ENCODE assay signal across 27 mouse cellular contexts in the genomic region with DNA sequence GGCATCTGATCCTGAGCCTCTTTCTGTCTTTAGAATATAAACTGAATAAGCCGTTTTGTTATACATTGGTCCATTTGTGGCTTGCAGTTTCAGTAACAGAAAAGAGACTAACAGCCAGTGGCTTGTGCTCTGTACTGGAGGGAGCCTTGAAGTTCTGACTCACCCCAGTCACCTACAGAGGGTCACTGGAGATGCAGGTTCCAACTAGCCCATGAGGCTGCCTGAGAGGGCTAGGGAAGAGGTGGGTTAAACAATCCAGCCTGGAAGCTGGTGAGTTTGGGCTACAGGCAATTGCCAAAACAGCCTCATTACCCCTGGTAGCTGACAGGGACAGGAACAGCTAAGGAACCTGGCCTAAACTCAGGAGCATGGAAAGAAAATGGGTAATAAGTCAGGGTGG. TPM values are rescaled to one million over a fixed set of nuclear protein-coding genes. Genes with fewer than 3 reads are reported as not detected.
A peak's percentile ranks its signal among the peaks of the same experiment; 100 is the strongest.
DNase-seq lines count a peak whose midpoint lies in the region; ATAC-seq and TF ChIP-seq lines count a peak whose summit lies in the region.
"Had no signal": no experiment of that assay in that cellular context is flagged by ENCODE, and none has a peak within 500 bp of the region (broad histone marks: within the 10 kb centered on the region; RNA-seq: fewer than 3 reads in every experiment).

No protein-coding gene starts in this region.

- no peak for TF ChIP-seq RAD21 in CH12.LX (IDR thresholded peaks at IDR 0.05; ENCODE audit: low read depth, low read length)

- no peaks in the 10 kb centered on the region for H3K9me3 ChIP-seq in neural tube, embryonic 11.5 days (ENCODE audit: control insufficient read depth, low read length)
- H3K9me3 ChIP-seq in CH12.LX (replicated peaks; ENCODE audit: low read length): no peaks in the 10 kb centered on the region
- H3K9me3 ChIP-seq in embryonic facial prominence, embryonic 10.5 days: no peaks in the 10 kb centered on the region
- H3K9me3 ChIP-seq in kidney, embryonic 16.5 days (ENCODE audit: low read length): no peaks in the 10 kb centered on the region
- H3K9me3 ChIP-seq: embryonic facial prominence, embryonic 13.5 days; embryonic facial prominence, embryonic 15.5 days; forebrain, embryonic 10.5 days; forebrain, embryonic 12.5 days had no signal

- H3ac ChIP-seq in myocyte (ENCODE audit: control insufficient read depth, insufficient read length): no peak overlapping the region

- peak; percentile 3 for DNase-seq in neural tube, embryonic 11.5 days (ENCODE audit: low spot score)
- DNase-seq in neural tube, embryonic 10.5 days (ENCODE audit: extremely low spot score, low spot score): no peak
- no peak for DNase-seq in CH12.LX (ENCODE audit: extremely low read depth)
- no peak for DNase-seq in embryonic facial prominence, embryonic 10.5 days (ENCODE audit: low spot score)
- DNase-seq in thymus, postnatal 14 days: no peak
- DNase-seq in left cerebral cortex, postnatal 4 days: no peak
- DNase-seq: adrenal gland, adult 8-10 months; adrenal gland, postnatal 14 days; adrenal gland, postnatal 36 days; B cell, adult 2 months; cerebellum, adult 11-12 months; cerebellum, adult 2 months; cerebellum, adult 9-10 months; cerebellum, postnatal 10 days; cerebellum, postnatal 25 days had no signal

- no peak for TF ChIP-seq EP300 in CH12.LX (IDR thresholded peaks at IDR 0.05; ENCODE audit: low read length)

- no peaks in the 10 kb centered on the region for H3K36me3 ChIP-seq in neural tube, embryonic 11.5 days (ENCODE audit: control insufficient read depth, insufficient read depth, low read length)
- H3K36me3 ChIP-seq in CH12.LX (replicated peaks in 1 of 2; ENCODE audit: control insufficient read depth in 1 of 2, insufficient read depth in 1 of 2, low read length in 1 of 2) (no peaks in the 10 kb centered on the region), myocyte (ENCODE audit: control insufficient read depth, insufficient read depth) (no peaks in the 10 kb centered on the region)
- H3K36me3 ChIP-seq in embryonic facial prominence, embryonic 10.5 days (replicated peaks): no peaks in the 10 kb centered on the region
- no peaks in the 10 kb centered on the region for H3K36me3 ChIP-seq in kidney, embryonic 16.5 days (ENCODE audit: insufficient read depth, low read length)
- H3K36me3 ChIP-seq: embryonic facial prominence, embryonic 13.5 days; embryonic facial prominence, embryonic 15.5 days; forebrain, embryonic 10.5 days; forebrain, embryonic 12.5 days had no signal

- H3K9ac ChIP-seq in neural tube, embryonic 11.5 days (ENCODE audit: low read length): no peak overlapping the region
- H3K9ac ChIP-seq in CH12.LX (ENCODE audit: insufficient read depth, low read depth): no peak overlapping the region
- no peak overlapping the region for H3K9ac ChIP-seq in kidney, embryonic 16.5 days (replicated peaks; ENCODE audit: low read length)
- H3K9ac ChIP-seq: embryonic facial prominence, embryonic 13.5 days; embryonic facial prominence, embryonic 15.5 days; forebrain, embryonic 12.5 days had no signal

- no peaks in the 10 kb centered on the region for H3K27me3 ChIP-seq in neural tube, embryonic 11.5 days (ENCODE audit: control insufficient read depth, insufficient read depth, low read length)
- H3K27me3 ChIP-seq in CH12.LX (replicated peaks) (peaks cover 73% of the 10 kb centered on the region), myocyte (ENCODE audit: control insufficient read depth, insufficient read depth, insufficient read length) (no peaks in the 10 kb centered on the region)
- peaks cover 6% of the 10 kb centered on the region; the same call in 1 of the 2 replicates for H3K27me3 ChIP-seq in embryonic facial prominence, embryonic 10.5 days (replicated peaks; ENCODE audit: low read depth, poor library complexity, severe bottlenecking)
- no peaks in the 10 kb centered on the region for H3K27me3 ChIP-seq in kidney, embryonic 16.5 days (ENCODE audit: insufficient read depth, low read length)
- H3K27me3 ChIP-seq: embryonic facial prominence, embryonic 13.5 days; embryonic facial prominence, embryonic 15.5 days had no signal

- no peak overlapping the region for H3K27ac ChIP-seq in neural tube, embryonic 11.5 days (ENCODE audit: low read depth, low read length)
- no peak overlapping the region for H3K27ac ChIP-seq in CH12.LX (ENCODE audit: insufficient read depth, low read depth)
- 0 out of 2 replicates have a peak overlapping the region, but pooled peaks have one; percentile 32 for H3K27ac ChIP-seq in embryonic facial prominence, embryonic 10.5 days (replicated peaks)
- no peak overlapping the region for H3K27ac ChIP-seq in kidney, embryonic 16.5 days (ENCODE audit: low read length)
- H3K27ac ChIP-seq: embryonic facial prominence, embryonic 13.5 days; embryonic facial prominence, embryonic 15.5 days; forebrain, embryonic 10.5 days; forebrain, embryonic 12.5 days had no signal

- no peaks in the 10 kb centered on the region for H3K4me1 ChIP-seq in neural tube, embryonic 11.5 days (ENCODE audit: control insufficient read depth, insufficient read depth, low read length)
- H3K4me1 ChIP-seq in CH12.LX (ENCODE audit: control insufficient read depth in 1 of 2, insufficient read depth in 2 of 2): peaks cover 35 to 50% of the 10 kb centered on the region in 2 experiments
- H3K4me1 ChIP-seq in embryonic facial prominence, embryonic 10.5 days: peaks cover 12% of the 10 kb centered on the region
- no peaks in the 10 kb centered on the region for H3K4me1 ChIP-seq in kidney, embryonic 16.5 days (ENCODE audit: insufficient read depth, low read length)

- dilution Hi-C loops in CH12.LX (cut with MboI; ENCODE audit: extremely low pct_ligation_motif_present, extremely low pct_unique_long_range_greater_than_20kb, low sequenced_read_pairs): no loop called here

- 85% methylated on average over 1 of the region's 1 CpGs for WGBS in neural tube, embryonic 11.5 days
- 79% methylated on average over 1 of the region's 1 CpGs for WGBS in embryonic facial prominence, embryonic 10.5 days
- 90% methylated on average over 1 of the region's 1 CpGs for WGBS in kidney, embryonic 16.5 days

- in situ Hi-C loops in CH12.LX (cut with MboI; ENCODE audit: low pct_ligation_motif_present, low pct_unique_long_range_greater_than_20kb, low sequenced_read_pairs): no loop called here

- TF ChIP-seq POLR2A in CH12.LX (IDR thresholded peaks at IDR 0.05; ENCODE audit: low read depth, low read length): no peak
- no peak for TF ChIP-seq POLR2A in myocyte (IDR thresholded peaks at IDR 0.05; ENCODE audit: insufficient read length, low read depth)

- H3K4me2 ChIP-seq in neural tube, embryonic 11.5 days (ENCODE audit: low read depth): no peak overlapping the region
- no peak overlapping the region for H3K4me2 ChIP-seq in CH12.LX (ENCODE audit: insufficient read depth, low read depth, poor library complexity, severe bottlenecking)
- H3K4me2 ChIP-seq in myocyte (ENCODE audit: low read depth): peak overlapping the region; percentile 70
- H3K4me2 ChIP-seq in kidney, embryonic 16.5 days (replicated peaks; ENCODE audit: low read depth, low read length): no peak overlapping the region
- H3K4me2 ChIP-seq: embryonic facial prominence, embryonic 13.5 days; embryonic facial prominence, embryonic 15.5 days; forebrain, embryonic 12.5 days had no signal

- no peak for ATAC-seq in neural tube, embryonic 11.5 days (ENCODE audit: insufficient read depth, low FRiP score, low TSS enrichment)
- no peak for ATAC-seq in kidney, embryonic 16.5 days (ENCODE audit: low FRiP score, low TSS enrichment)
- ATAC-seq: activated CD4-positive, CD25-positive, alpha-beta regulatory T cell, adult 4 months; CD4-positive, CD25-positive, alpha-beta regulatory T cell, adult 4 months; forebrain, embryonic 14.5 days; forebrain, embryonic 16.5 days had no signal

- H3K79me2 ChIP-seq in CH12.LX (replicated peaks; ENCODE audit: control insufficient read depth, extremely low read depth, insufficient read depth, poor library complexity, severe bottlenecking) (no peaks in the 10 kb centered on the region), myocyte (ENCODE audit: control insufficient read depth, insufficient read depth) (no peaks in the 10 kb centered on the region)

- TF ChIP-seq CTCF in CH12.LX (conservative IDR thresholded peaks at IDR 0.05 in 1 of 2, IDR thresholded peaks at IDR 0.05 in 1 of 2; ENCODE audit: low read depth in 2 of 2, low read length in 2 of 2): no peak

- intact Hi-C loops in left cerebral cortex, postnatal 4 days (cut with DNase I): no loop called here

- H3K4me3 ChIP-seq in neural tube, embryonic 11.5 days (ENCODE audit: low read depth, low read length): no peak overlapping the region
- no peak overlapping the region for H3K4me3 ChIP-seq in CH12.LX (replicated peaks in 1 of 3; ENCODE audit: low read depth in 2 of 3, low read length in 2 of 3, poor library complexity in 1 of 3)
- H3K4me3 ChIP-seq in embryonic facial prominence, embryonic 10.5 days: no peak overlapping the region
- no peak overlapping the region for H3K4me3 ChIP-seq in myocyte
- H3K4me3 ChIP-seq in kidney, embryonic 16.5 days (ENCODE audit: low read length): no peak overlapping the region
- H3K4me3 ChIP-seq: embryonic facial prominence, embryonic 13.5 days; embryonic facial prominence, embryonic 15.5 days; erythroblast, embryonic 14.5 days; forebrain, embryonic 10.5 days; forebrain, embryonic 12.5 days had no signal

TF ChIP-seq in CH12.LX, 34 proteins besides CTCF, POLR2A, EP300 and RAD21 (continues in another document):
- TF ChIP-seq NELFE (IDR thresholded peaks at IDR 0.05; ENCODE audit: low read depth, low read length) (no peak), TCF12 (IDR thresholded peaks at IDR 0.05; ENCODE audit: low read depth, low read length) (peak; percentile 4; the same call in 1 of the 2 replicates), ETS1 (conservative IDR thresholded peaks at IDR 0.05; ENCODE audit: low read depth, low read length) (no peak), GABPA (IDR thresholded peaks at IDR 0.05; ENCODE audit: insufficient replicate concordance, low read depth, low read length) (no peak)

TF ChIP-seq in myocyte, 11 proteins besides CTCF, POLR2A, EP300 and RAD21 (continues in another document):
- TF ChIP-seq CEBPB (IDR thresholded peaks at IDR 0.05; ENCODE audit: insufficient read depth, poor library complexity, severe bottlenecking) (no peak), TCF12 (IDR thresholded peaks at IDR 0.05; ENCODE audit: insufficient read depth, poor library complexity, severe bottlenecking) (no peak), TCF3 (IDR thresholded peaks at IDR 0.05; ENCODE audit: insufficient read length, low read depth) (no peak), POLR2AphosphoS2 (IDR thresholded peaks at IDR 0.05; ENCODE audit: insufficient read length, low read depth) (no peak)

RNA-seq across cellular contexts. Expression of a gene that starts 21.7 kb away (rescaled TPM):
- polyA plus RNA-seq in neural tube, embryonic 11.5 days (2014; fragmentation: Nextera tagmentation; extraction: Ambion mirVana): 10.1 and 11.7 TPM in 2 replicates
- 1.3 and 1.8 TPM in 2 replicates for total RNA-seq in CH12.LX (2012; rRNA removed)
- 0.03 TPM in 2 replicates for total RNA-seq in CH12.LX (2014; rRNA removed)
- polyA plus RNA-seq in CH12.LX (2012; ENCODE audit: insufficient read length, low read depth): 0.31 and 0.33 TPM in 2 replicates
- polyA plus RNA-seq in embryonic facial prominence, embryonic 10.5 days (2016; fragmentation: Nextera tagmentation; extraction: Ambion mirVana): 20.2 and 23.4 TPM in 2 replicates
- polyA plus RNA-seq in myocyte (2012; fragmentation: generic; extraction: Trizol): 23.4 TPM
- polyA plus RNA-seq in kidney, embryonic 16.5 days (2015; fragmentation: Nextera tagmentation; extraction: Ambion mirVana): 31.5 and 32.7 TPM in 2 replicates
- total RNA-seq in left cerebral cortex, postnatal 4 days (2021): 10 to 100 TPM; 19.5 to 21.4 TPM
- total RNA-seq: MEL had no signal
